Mouse (Mus musculus): ENCODE results near the gene Cds2.
"Not testable (repeated sequence)": the region's sequence is repeated elsewhere in the genome, so short reads cannot be mapped to it uniquely, and the experiment has no call there.

GRCm38 (mm10) chr2:132240457-132240856, 22.5 kb upstream of the Cds2 start:
- TF ChIP-seq CTCF, POLR2A (IDR thresholded peaks at IDR 0.05; ENCODE audit: insufficient read depth, low read depth, low read length): not testable (repeated sequence)

Data from olfactory bulb, adult 2 months (tissue).